Mouse (Mus musculus): ENCODE measurements around the gene Edc3. TPM values are rescaled to one million over a fixed set of nuclear protein-coding genes. Genes with fewer than 3 reads are reported as not detected.

The Edc3 gene
- polyA plus RNA-seq, 1 experiment = 0.69 TPM

- Histone ChIP-seq H3K9me3 (ENCODE audit: control insufficient read depth, low read length) (0 out of 2 replicates have a peak, but pooled peaks cover 2% of the 10 kb centered on the region), H3K4me1 (ENCODE audit: control insufficient read depth) (peaks cover 82% of the 10 kb centered on the region), H3K36me3 (ENCODE audit: control insufficient read depth) (peaks cover 15% of the 10 kb centered on the region), H3K27me3 (ENCODE audit: control insufficient read depth) (no peaks in the 10 kb centered on the region), H3K4me3 (replicated peaks) (peak overlapping the region; percentile 1)
- TF ChIP-seq TAL1 (IDR thresholded peaks at IDR 0.05; ENCODE audit: low read length) (0 out of 3 replicates have a peak, but pooled peaks have one; percentile 23), GATA1 (IDR thresholded peaks at IDR 0.05; ENCODE audit: low read length) (no peak)
Measured at GRCm38 (mm10) chr9:57773754-57774153, 65.4 kb downstream of the Edc3 start.

- Histone ChIP-seq H3K27me3 (ENCODE audit: control insufficient read depth) (no peaks in the 10 kb centered on the region), H3K36me3 (ENCODE audit: control insufficient read depth) (peaks cover 15% of the 10 kb centered on the region), H3K4me1 (ENCODE audit: control insufficient read depth) (peaks cover 78% of the 10 kb centered on the region), H3K9me3 (ENCODE audit: control insufficient read depth, low read length) (0 out of 2 replicates have a peak, but pooled peaks cover 2% of the 10 kb centered on the region), H3K4me3 (replicated peaks) (peak overlapping the region; percentile 1)
- TF ChIP-seq GATA1 (IDR thresholded peaks at IDR 0.05; ENCODE audit: low read length) = no peak
- no peak for TF ChIP-seq TAL1 (IDR thresholded peaks at IDR 0.05; ENCODE audit: low read length)
Measured at GRCm38 (mm10) chr9:57774168-57774567, 65.8 kb downstream of the Edc3 start.

GRCm38 (mm10) chr9:57775026-57775425, 66.7 kb downstream of the Edc3 start:
- H3K4me1 ChIP-seq (ENCODE audit: control insufficient read depth) = peaks cover 71% of the 10 kb centered on the region

GRCm38 (mm10) chr9:57775736-57776135, 67.4 kb downstream of the Edc3 start:
- peaks cover 66% of the 10 kb centered on the region for H3K4me1 ChIP-seq (ENCODE audit: control insufficient read depth)
- 0 out of 2 replicates have a peak, but pooled peaks cover 2% of the 10 kb centered on the region for H3K9me3 ChIP-seq (ENCODE audit: control insufficient read depth, low read length)
- H3K4me3 ChIP-seq (replicated peaks) = no peak overlapping the region
- TF ChIP-seq GATA1 (IDR thresholded peaks at IDR 0.05; ENCODE audit: low read length) = no peak
- no peak for TF ChIP-seq TAL1 (IDR thresholded peaks at IDR 0.05; ENCODE audit: low read length)
- peaks cover 13% of the 10 kb centered on the region for H3K36me3 ChIP-seq (ENCODE audit: control insufficient read depth)
- no peaks in the 10 kb centered on the region for H3K27me3 ChIP-seq (ENCODE audit: control insufficient read depth)

More at GRCm38 (mm10) chr9:57775026-57775425, 66.7 kb downstream of the Edc3 start:
- Histone ChIP-seq H3K36me3 (ENCODE audit: control insufficient read depth) (peaks cover 14% of the 10 kb centered on the region), H3K4me3 (replicated peaks) (no peak overlapping the region), H3K27me3 (ENCODE audit: control insufficient read depth) (no peaks in the 10 kb centered on the region), H3K9me3 (ENCODE audit: control insufficient read depth, low read length) (0 out of 2 replicates have a peak, but pooled peaks cover 2% of the 10 kb centered on the region)
- TF ChIP-seq GATA1 (IDR thresholded peaks at IDR 0.05; ENCODE audit: low read length) = no peak
- no peak for TF ChIP-seq TAL1 (IDR thresholded peaks at IDR 0.05; ENCODE audit: low read length)

GRCm38 (mm10) chr9:57782656-57783055, 74.3 kb downstream of the Edc3 start:
- H3K36me3 ChIP-seq (ENCODE audit: control insufficient read depth) = no peaks in the 10 kb centered on the region
- peaks cover 6% of the 10 kb centered on the region for H3K4me1 ChIP-seq (ENCODE audit: control insufficient read depth)
- TF ChIP-seq TAL1 (IDR thresholded peaks at IDR 0.05; ENCODE audit: low read length) (no peak), GATA1 (IDR thresholded peaks at IDR 0.05; ENCODE audit: low read length) (no peak)
- no peak overlapping the region for H3K4me3 ChIP-seq (replicated peaks)
- peaks cover 4% of the 10 kb centered on the region for H3K9me3 ChIP-seq (ENCODE audit: control insufficient read depth, low read length)
- no peaks in the 10 kb centered on the region for H3K27me3 ChIP-seq (ENCODE audit: control insufficient read depth)

GRCm38 (mm10) chr9:57789733-57790132, 81.4 kb downstream of the Edc3 start:
- TF ChIP-seq TAL1 (IDR thresholded peaks at IDR 0.05; ENCODE audit: low read length) (no peak), GATA1 (IDR thresholded peaks at IDR 0.05; ENCODE audit: low read length) (no peak)
- peaks cover 57% of the 10 kb centered on the region for H3K36me3 ChIP-seq (ENCODE audit: control insufficient read depth)
- no peak overlapping the region for H3K4me3 ChIP-seq (replicated peaks)
- peaks cover 2% of the 10 kb centered on the region for H3K4me1 ChIP-seq (ENCODE audit: control insufficient read depth)
- H3K9me3 ChIP-seq (ENCODE audit: control insufficient read depth, low read length) = peaks cover 4% of the 10 kb centered on the region
- H3K27me3 ChIP-seq (ENCODE audit: control insufficient read depth) = no peaks in the 10 kb centered on the region

- Histone ChIP-seq H3K36me3 (ENCODE audit: control insufficient read depth) (peaks cover 89% of the 10 kb centered on the region), H3K27me3 (ENCODE audit: control insufficient read depth) (no peaks in the 10 kb centered on the region), H3K9me3 (ENCODE audit: control insufficient read depth, low read length) (no peaks in the 10 kb centered on the region), H3K4me1 (ENCODE audit: control insufficient read depth) (peaks cover 28% of the 10 kb centered on the region), H3K4me3 (replicated peaks) (no peak overlapping the region)
- TF ChIP-seq TAL1 (IDR thresholded peaks at IDR 0.05; ENCODE audit: low read length) = no peak
- TF ChIP-seq GATA1 (IDR thresholded peaks at IDR 0.05; ENCODE audit: low read length) = no peak
Measured at GRCm38 (mm10) chr9:57797456-57797855, 89.1 kb downstream of the Edc3 start.

- TF ChIP-seq GATA1 (IDR thresholded peaks at IDR 0.05; ENCODE audit: low read length) (no peak), TAL1 (IDR thresholded peaks at IDR 0.05; ENCODE audit: low read length) (no peak)
- no peaks in the 10 kb centered on the region for H3K27me3 ChIP-seq (ENCODE audit: control insufficient read depth)
- no peaks in the 10 kb centered on the region for H3K9me3 ChIP-seq (ENCODE audit: control insufficient read depth, low read length)
- H3K4me3 ChIP-seq (replicated peaks) = no peak overlapping the region
- peaks cover 87% of the 10 kb centered on the region for H3K36me3 ChIP-seq (ENCODE audit: control insufficient read depth)
- H3K4me1 ChIP-seq (ENCODE audit: control insufficient read depth) = peaks cover 39% of the 10 kb centered on the region
Measured at GRCm38 (mm10) chr9:57798725-57799253, 90.4 kb downstream of the Edc3 start.

- H3K27me3 ChIP-seq (ENCODE audit: control insufficient read depth) = no peaks in the 10 kb centered on the region
- H3K4me1 ChIP-seq (ENCODE audit: control insufficient read depth) = peaks cover 49% of the 10 kb centered on the region
- TF ChIP-seq GATA1 (IDR thresholded peaks at IDR 0.05; ENCODE audit: low read length) = no peak
- no peak for TF ChIP-seq TAL1 (IDR thresholded peaks at IDR 0.05; ENCODE audit: low read length)
- H3K4me3 ChIP-seq (replicated peaks) = peak overlapping the region; percentile 38
- H3K9me3 ChIP-seq (ENCODE audit: control insufficient read depth, low read length) = no peaks in the 10 kb centered on the region
- H3K36me3 ChIP-seq (ENCODE audit: control insufficient read depth) = peaks cover 86% of the 10 kb centered on the region
Measured at GRCm38 (mm10) chr9:57800325-57800975, 92.1 kb downstream of the Edc3 start.

Other genes with a start within 250 kb of the Edc3 start
- 0.03 and 0.05 TPM in 2 replicates for gene Scamp5, start 240.5 kb upstream of the Edc3 start, polyA plus RNA-seq (2012)
- gene Rpp25, start 204.5 kb upstream of the Edc3 start, polyA plus RNA-seq (2012) = not detected in 2 replicates
- gene Cox5a, start 187.3 kb upstream of the Edc3 start, polyA plus RNA-seq (2012) = 18.8 and 25.8 TPM in 2 replicates
- gene Fam219b, start 171.0 kb upstream of the Edc3 start, polyA plus RNA-seq (2012) = 0.31 and 0.78 TPM in 2 replicates
- 0.08 and 0.16 TPM in 2 replicates for gene Mpi, start 155.8 kb upstream of the Edc3 start, polyA plus RNA-seq (2012)
- gene Scamp2, start 147.6 kb upstream of the Edc3 start, polyA plus RNA-seq (2012) = 0.38 and 0.76 TPM in 2 replicates
- gene Ulk3, start 119.1 kb upstream of the Edc3 start, polyA plus RNA-seq (2012) = 0.10 and 0.17 TPM in 2 replicates
- not detected in 2 replicates for gene Cplx3, start 102.3 kb upstream of the Edc3 start, polyA plus RNA-seq (2012)
- gene Lman1l, start 87.8 kb upstream of the Edc3 start, polyA plus RNA-seq (2012) = not detected in 2 replicates
- gene Csk, start 54.9 kb upstream of the Edc3 start, polyA plus RNA-seq (2012) = 6.1 TPM in 2 replicates
- gene Cyp1a2, start 24.8 kb upstream of the Edc3 start, polyA plus RNA-seq (2012) = not detected in 2 replicates
- gene Cyp1a1, start 20.6 kb upstream of the Edc3 start, polyA plus RNA-seq (2012) = not detected in 2 replicates
- 38.9 and 44.4 TPM in 2 replicates for gene Clk3, start 57.3 kb downstream of the Edc3 start, polyA plus RNA-seq (2012)
- gene Arid3b, start 128.3 kb downstream of the Edc3 start, polyA plus RNA-seq (2012) = 1.8 and 1.9 TPM in 2 replicates
- 22.3 and 24.0 TPM in 2 replicates for gene Ubl7, start 202.4 kb downstream of the Edc3 start, polyA plus RNA-seq (2012)
- gene Sema7a, start 231.6 kb downstream of the Edc3 start, polyA plus RNA-seq (2012) = 0.03 and 0.04 TPM in 2 replicates